Mouse (Mus musculus) liver, adult 2 months (tissue): ENCODE data around the gene Sec22a.

Experiments
- CTCF ChIP-seq: fragments of 200-500 bp; IDR thresholded peaks from 2 replicates; pipeline ENCODE4 v1.5.1; 2011; ENCODE audit warnings: low read depth, low read length, control low read depth
- POLR2A ChIP-seq: fragments of 200-500 bp; IDR thresholded peaks from 2 replicates; pipeline ENCODE4 v1.6.1; 2011; ENCODE audit warnings: low read length, control low read depth; ENCODE audit not compliant: insufficient read depth; ENCODE audit errors: extremely low read depth

DNA sequence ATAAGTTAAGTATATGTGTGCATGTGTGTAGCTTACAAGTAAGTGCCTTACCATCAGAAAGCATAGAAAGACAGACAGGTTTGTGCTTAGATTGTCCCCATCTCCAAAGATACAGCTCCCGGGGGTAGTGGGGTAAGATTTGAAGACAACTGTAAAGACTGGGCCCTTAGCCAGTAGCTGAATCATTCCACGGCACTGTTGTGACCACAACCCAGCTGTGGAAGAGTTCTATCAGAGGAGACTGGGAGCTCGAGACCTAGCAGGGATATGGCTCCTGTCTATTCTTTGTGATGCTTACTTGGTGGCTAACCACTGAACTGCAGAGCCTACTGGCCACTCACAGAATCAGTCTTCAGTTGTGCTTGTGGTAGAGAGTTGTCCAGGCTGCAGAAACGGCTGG lies 42.4 kb upstream of the Sec22a start:
- TF ChIP-seq CTCF, result no peak
- TF ChIP-seq POLR2A, result no peak
